Mouse (Mus musculus): ENCODE data around the gene Drap1. TPM values are rescaled to one million over a fixed set of nuclear protein-coding genes. Genes with fewer than 3 reads are reported as not detected.

Drap1 gene
- polyA plus RNA-seq (2015; fragmentation: Nextera tagmentation; extraction: Ambion mirVana): 210 and 222 TPM in 2 replicates

DNA sequence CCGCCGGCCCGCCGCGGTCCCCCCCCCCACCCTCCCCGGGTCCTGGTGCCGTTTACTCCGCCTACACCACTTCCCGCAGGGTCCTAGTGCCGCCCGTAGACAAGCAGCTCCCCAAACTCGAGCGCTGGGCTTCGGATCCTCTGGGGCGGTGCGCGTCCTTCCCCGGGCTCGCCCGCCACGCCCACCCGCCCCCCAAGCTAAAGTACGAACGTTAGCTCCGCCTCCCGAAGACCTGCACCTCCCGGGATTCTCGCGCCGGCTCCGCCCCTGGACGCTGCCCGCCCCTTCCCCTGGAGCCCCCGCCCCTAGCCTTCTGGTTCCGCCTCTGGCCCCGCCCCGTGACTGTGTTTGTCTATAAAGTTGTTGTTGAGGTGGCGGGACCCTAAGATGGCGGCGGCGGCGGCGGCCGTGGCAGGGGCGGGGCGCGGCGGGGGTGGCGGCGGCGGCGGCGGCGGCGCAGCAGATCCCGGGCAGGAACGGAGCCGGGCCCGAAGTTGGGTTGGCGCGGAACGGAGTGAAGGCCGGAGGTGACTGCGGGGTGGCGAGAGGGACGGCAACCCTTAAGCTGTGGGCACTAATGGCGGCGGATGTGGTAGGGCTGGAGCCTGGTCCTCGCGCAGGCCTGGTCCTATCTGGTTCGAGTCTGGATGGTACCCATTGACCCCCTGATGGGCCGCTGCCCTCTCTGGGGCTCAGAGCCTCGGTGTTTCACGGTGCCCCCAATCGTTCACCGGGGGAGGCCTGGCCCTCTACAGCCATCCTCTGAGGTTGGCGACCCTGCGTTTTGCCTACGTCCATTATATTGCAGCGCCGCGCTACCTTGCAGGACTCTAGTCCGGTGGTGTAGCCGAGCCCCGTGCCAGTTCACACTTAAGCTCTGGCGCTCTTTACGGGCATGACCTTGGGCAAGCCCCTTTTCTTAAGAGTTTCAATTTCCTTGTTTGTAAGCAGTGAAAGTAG, at the start of gene Drap1, which contains the start of gene AI837181:
Gene Drap1, minus strand, starts transcription at position 198 of the 960 bp plus-strand sequence.
Gene AI837181, plus strand, starts transcription at position 363 of the 960 bp plus-strand sequence.
- under 1% methylated on average over 72 of the region's 87 CpGs for WGBS
- peaks cover 21% of the 10 kb centered on the region for H3K36me3 ChIP-seq
- peak within 1 kb of the TSS; percentile 96 for H3K27ac ChIP-seq
- H3K9me3 ChIP-seq: no peaks in the 10 kb centered on the region
- peak within 1 kb of the TSS; percentile 89 for H3K4me3 ChIP-seq (replicated peaks)
- peak within 1 kb of the TSS; percentile 87 for H3K4me2 ChIP-seq
- H3K27me3 ChIP-seq (replicated peaks): no peaks in the 10 kb centered on the region
- H3K9ac ChIP-seq: peak within 1 kb of the TSS; percentile 88
- peaks cover 31% of the 10 kb centered on the region for H3K4me1 ChIP-seq
- ATAC-seq (ENCODE audit: insufficient read depth, low FRiP score, low read depth): peak; percentile 92

- H3K4me1 ChIP-seq: peaks cover 23% of the 10 kb centered on the region
- no peaks in the 10 kb centered on the region for H3K27me3 ChIP-seq (replicated peaks)
- no peaks in the 10 kb centered on the region for H3K9me3 ChIP-seq
- WGBS: 2% methylated on average over 22 of the region's 22 CpGs
- H3K27ac ChIP-seq: peak within 1 kb of the TSS; percentile 84
- peak within 1 kb of the TSS; percentile 95 for H3K4me2 ChIP-seq
- peak; percentile 67 for ATAC-seq (ENCODE audit: insufficient read depth, low FRiP score, low read depth)
- H3K9ac ChIP-seq: peak within 1 kb of the TSS; percentile 53
- no peaks in the 10 kb centered on the region; the same call in 1 of the 2 replicates for H3K36me3 ChIP-seq
- H3K4me3 ChIP-seq (replicated peaks): peak within 1 kb of the TSS; percentile 60
Observed at GRCm38 (mm10) chr19:5473720-5474119, 48.9 kb upstream of the Drap1 start, which contains the start of gene Efemp2. Gene Efemp2 (plus strand): TSS chr19:5473954.

DNA sequence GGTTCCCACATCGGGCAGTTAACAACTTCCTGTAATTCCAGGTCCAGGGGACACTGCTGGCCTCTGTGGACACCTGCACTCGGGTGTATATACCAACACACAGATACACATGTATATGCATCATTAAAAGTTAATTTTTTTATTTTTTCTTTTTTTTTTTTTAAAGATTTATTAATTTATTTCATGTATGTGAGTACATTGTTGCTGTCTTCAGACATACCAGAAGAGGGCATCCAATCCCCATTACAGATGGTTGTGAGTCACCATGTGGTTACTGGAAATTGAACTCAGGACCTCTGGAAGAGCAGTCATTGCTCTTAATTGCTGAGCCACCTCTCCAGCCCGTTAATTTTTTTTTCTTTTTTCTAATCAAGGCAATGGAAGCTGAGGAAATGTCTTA, 48.1 kb upstream of the Drap1 start:
- WGBS: 79% methylated on average over 3 of the region's 3 CpGs
- Histone ChIP-seq H3K9ac (no peak overlapping the region), H3K27me3 (replicated peaks) (no peaks in the 10 kb centered on the region), H3K4me3 (replicated peaks) (no peak overlapping the region), H3K36me3 (no peaks in the 10 kb centered on the region; the same call in 1 of the 2 replicates), H3K4me2 (no peak overlapping the region), H3K9me3 (no peaks in the 10 kb centered on the region), H3K4me1 (peaks cover 23% of the 10 kb centered on the region), H3K27ac (no peak overlapping the region)
- no peak for ATAC-seq (ENCODE audit: insufficient read depth, low FRiP score, low read depth)

GRCm38 (mm10) chr19:5471846-5472245, 47.1 kb upstream of the Drap1 start:
- peaks cover 23% of the 10 kb centered on the region for H3K4me1 ChIP-seq
- no peak overlapping the region for H3K9ac ChIP-seq
- no peaks in the 10 kb centered on the region for H3K27me3 ChIP-seq (replicated peaks)
- no peak for ATAC-seq (ENCODE audit: insufficient read depth, low FRiP score, low read depth)
- no peaks in the 10 kb centered on the region for H3K9me3 ChIP-seq
- no peak overlapping the region for H3K4me2 ChIP-seq
- H3K27ac ChIP-seq: no peak overlapping the region
- peaks cover 3% of the 10 kb centered on the region for H3K36me3 ChIP-seq
- H3K4me3 ChIP-seq (replicated peaks): no peak overlapping the region
- WGBS: 48% methylated on average over 5 of the region's 5 CpGs

DNA sequence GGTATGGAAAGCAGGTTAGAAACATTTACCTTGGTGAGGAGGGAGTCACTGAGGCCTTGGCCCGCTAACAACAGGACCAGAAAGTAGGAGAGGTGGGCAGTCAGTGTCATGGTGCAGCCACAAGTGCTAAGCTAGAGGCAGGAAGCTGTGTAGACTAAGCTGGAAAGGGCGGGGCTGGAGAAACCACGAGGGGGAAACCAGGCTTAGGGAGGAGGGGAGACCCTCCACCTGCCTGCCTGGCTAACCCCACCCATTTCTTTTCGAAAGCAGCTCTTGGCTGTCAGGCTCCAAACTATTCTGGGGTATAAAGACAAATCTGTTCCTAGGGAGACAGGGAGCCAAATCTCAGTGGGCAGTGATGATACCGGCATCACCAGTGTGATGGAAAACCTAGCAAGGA, 43.6 kb upstream of the Drap1 start, which contains the start of gene Ctsw:
Gene Ctsw, minus strand, starts transcription at position 134 of the 400 bp plus-strand sequence.
- no peak within 1 kb of the TSS for H3K9ac ChIP-seq

GRCm38 (mm10) chr19:5466916-5467500, 42.2 kb upstream of the Drap1 start:
- Histone ChIP-seq H3K36me3 (peaks cover 34% of the 10 kb centered on the region), H3K4me2 (no peak overlapping the region), H3K9me3 (no peaks in the 10 kb centered on the region), H3K9ac (no peak overlapping the region), H3K27ac (no peak overlapping the region), H3K4me3 (replicated peaks) (no peak overlapping the region), H3K4me1 (no peaks in the 10 kb centered on the region), H3K27me3 (replicated peaks) (no peaks in the 10 kb centered on the region)
- 87% methylated on average over 6 of the region's 6 CpGs for WGBS
- ATAC-seq (ENCODE audit: insufficient read depth, low FRiP score, low read depth): no peak

More for the DNA sequence above, 43.6 kb upstream of the Drap1 start, which contains the start of gene Ctsw:
- H3K27ac ChIP-seq: no peak within 1 kb of the TSS
- H3K4me3 ChIP-seq (replicated peaks): no peak within 1 kb of the TSS
- no peaks in the 10 kb centered on the region for H3K9me3 ChIP-seq
- 47% methylated on average over 5 of the region's 5 CpGs for WGBS
- ATAC-seq (ENCODE audit: insufficient read depth, low FRiP score, low read depth): no peak
- no peak within 1 kb of the TSS for H3K4me2 ChIP-seq
- no peaks in the 10 kb centered on the region for H3K4me1 ChIP-seq
- H3K27me3 ChIP-seq (replicated peaks): no peaks in the 10 kb centered on the region
- H3K36me3 ChIP-seq: peaks cover 24% of the 10 kb centered on the region

DNA sequence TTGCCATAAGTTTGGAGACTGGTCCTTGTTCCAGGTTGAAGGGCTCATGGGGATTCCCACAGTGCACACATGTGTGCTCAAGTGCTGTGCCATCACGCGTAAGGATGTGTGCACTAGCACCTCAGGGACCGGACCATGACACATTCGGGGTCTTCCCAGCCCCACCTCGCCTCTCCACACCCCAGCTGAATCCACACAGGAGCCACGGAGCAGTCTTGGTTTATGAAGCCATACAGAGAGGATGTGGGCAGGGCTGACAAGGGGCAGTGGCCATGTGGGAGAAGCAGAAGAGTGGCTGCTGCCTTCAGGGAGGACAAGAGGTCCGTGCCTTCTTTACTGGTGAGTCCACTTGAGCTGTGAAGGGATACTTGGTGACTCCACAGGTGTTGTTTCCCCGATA, 40.3 kb upstream of the Drap1 start:
- 94% methylated on average over 8 of the region's 8 CpGs for WGBS
- no peak for ATAC-seq (ENCODE audit: insufficient read depth, low FRiP score, low read depth)

GRCm38 (mm10) chr19:5463791-5464562, 39.2 kb upstream of the Drap1 start:
- Histone ChIP-seq H3K4me3 (replicated peaks) (peak overlapping the region; percentile 12; the same call in 1 of the 2 replicates), H3K9ac (0 out of 2 replicates have a peak overlapping the region, but pooled peaks have one; percentile 2), H3K27ac (peak overlapping the region; percentile 28; the same call in 1 of the 2 replicates), H3K27me3 (replicated peaks) (no peaks in the 10 kb centered on the region), H3K4me1 (peaks cover 11% of the 10 kb centered on the region), H3K9me3 (no peaks in the 10 kb centered on the region), H3K36me3 (peaks cover 34% of the 10 kb centered on the region), H3K4me2 (peak overlapping the region; percentile 35)
- 38% methylated on average over 15 of the region's 15 CpGs for WGBS
- peak; percentile 16; the same call in 1 of the 2 replicates for ATAC-seq (ENCODE audit: insufficient read depth, low FRiP score, low read depth)

More for the DNA sequence above, 40.3 kb upstream of the Drap1 start:
- Histone ChIP-seq H3K36me3 (peaks cover 34% of the 10 kb centered on the region), H3K4me1 (peaks cover 11% of the 10 kb centered on the region), H3K9ac (no peak overlapping the region), H3K4me3 (replicated peaks) (no peak overlapping the region), H3K4me2 (no peak overlapping the region), H3K27ac (no peak overlapping the region), H3K27me3 (replicated peaks) (no peaks in the 10 kb centered on the region), H3K9me3 (no peaks in the 10 kb centered on the region)

- H3K27ac ChIP-seq: no peak overlapping the region
- H3K27me3 ChIP-seq (replicated peaks): no peaks in the 10 kb centered on the region
- no peak for ATAC-seq (ENCODE audit: insufficient read depth, low FRiP score, low read depth)
- peaks cover 14% of the 10 kb centered on the region for H3K4me1 ChIP-seq
- 88% methylated on average over 9 of the region's 9 CpGs for WGBS
- no peak overlapping the region for H3K4me3 ChIP-seq (replicated peaks)
- H3K9ac ChIP-seq: no peak overlapping the region
- H3K36me3 ChIP-seq: peaks cover 34% of the 10 kb centered on the region
- H3K4me2 ChIP-seq: no peak overlapping the region
- no peaks in the 10 kb centered on the region for H3K9me3 ChIP-seq
Observed at GRCm38 (mm10) chr19:5463212-5463611, 38.4 kb upstream of the Drap1 start.

- Histone ChIP-seq H3K9ac (peak overlapping the region; percentile 80; the same call in 1 of the 2 replicates), H3K27me3 (replicated peaks) (no peaks in the 10 kb centered on the region), H3K9me3 (no peaks in the 10 kb centered on the region), H3K36me3 (peaks cover 26% of the 10 kb centered on the region), H3K4me2 (peak overlapping the region; percentile 90), H3K4me1 (peaks cover 19% of the 10 kb centered on the region), H3K27ac (no peak overlapping the region), H3K4me3 (replicated peaks) (peak overlapping the region; percentile 85)
- no peak for ATAC-seq (ENCODE audit: insufficient read depth, low FRiP score, low read depth)
- 86% methylated on average over 6 of the region's 6 CpGs for WGBS
Observed at GRCm38 (mm10) chr19:5461411-5461810, 36.6 kb upstream of the Drap1 start.

DNA sequence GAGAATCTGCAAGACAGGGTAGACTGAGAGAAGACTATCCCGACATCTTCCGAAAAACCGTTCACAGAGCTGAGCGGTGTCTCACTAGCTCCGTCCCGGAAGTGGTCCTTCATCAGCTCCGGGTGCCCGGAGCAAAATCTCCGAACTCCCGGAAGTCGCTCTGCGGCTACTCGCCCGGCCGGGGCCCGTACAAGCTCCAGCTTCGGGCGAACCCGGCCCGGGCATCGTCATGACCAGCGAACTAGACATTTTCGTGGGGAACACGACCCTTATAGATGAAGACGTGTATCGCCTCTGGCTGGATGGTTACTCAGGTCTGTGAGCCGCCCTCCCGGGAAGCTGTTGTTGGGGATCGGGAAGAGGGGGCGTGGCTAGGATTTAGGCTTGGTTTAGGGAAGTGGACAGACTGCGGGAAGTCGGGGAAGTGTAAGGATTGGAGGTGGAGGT, 35.7 kb upstream of the Drap1 start, which contains the start of gene Fibp:
Gene Fibp, plus strand, starts transcription at position 151 of the 447 bp plus-strand sequence.
- peaks cover 28% of the 10 kb centered on the region for H3K4me1 ChIP-seq
- peak within 1 kb of the TSS; percentile 80 for H3K9ac ChIP-seq
- H3K9me3 ChIP-seq: no peaks in the 10 kb centered on the region
- H3K27ac ChIP-seq: peak within 1 kb of the TSS; percentile 78
- WGBS: under 1% methylated on average over 32 of the region's 32 CpGs
- no peaks in the 10 kb centered on the region for H3K27me3 ChIP-seq (replicated peaks)
- peak within 1 kb of the TSS; percentile 90 for H3K4me2 ChIP-seq
- H3K4me3 ChIP-seq (replicated peaks): peak within 1 kb of the TSS; percentile 85
- peak; percentile 57 for ATAC-seq (ENCODE audit: insufficient read depth, low FRiP score, low read depth)
- peaks cover 17% of the 10 kb centered on the region for H3K36me3 ChIP-seq

Measured in stomach, embryonic 15.5 days (tissue).